Mouse (Mus musculus): ENCODE data around the gene Atoh8. TPM values are rescaled to one million over a fixed set of nuclear protein-coding genes. Genes with fewer than 3 reads are reported as not detected.

Gene Atoh8
- 17.6 and 19.8 TPM in 2 replicates for polyA plus RNA-seq (2015; fragmentation: Nextera tagmentation; extraction: Ambion mirVana)

- ATAC-seq (ENCODE audit: insufficient number of reproducible peaks, insufficient read depth, low FRiP score, low TSS enrichment, low read depth) = peak; percentile 17; the same call in 1 of the 2 replicates
- Histone ChIP-seq H3K9ac (peak within 1 kb of the TSS; percentile 79), H3K27ac (peak within 1 kb of the TSS; percentile 80), H3K36me3 (no peaks in the 10 kb centered on the region), H3K4me1 (peaks cover 66% of the 10 kb centered on the region), H3K27me3 (peaks cover 52% of the 10 kb centered on the region), H3K4me2 (peak within 1 kb of the TSS; percentile 93), H3K9me3 (no peaks in the 10 kb centered on the region), H3K4me3 (peak within 1 kb of the TSS; percentile 61)
- 1% methylated on average over 68 of the region's 68 CpGs for WGBS
Observed at GRCm38 (mm10) chr6:72235098-72235806, at the start of gene Atoh8. Gene Atoh8 (minus strand): TSS chr6:72235577.

- 22% methylated on average over 4 of the region's 4 CpGs for WGBS
- no peak overlapping the region for H3K27ac ChIP-seq
- no peaks in the 10 kb centered on the region for H3K27me3 ChIP-seq
- H3K4me2 ChIP-seq = no peak overlapping the region
- H3K9me3 ChIP-seq = no peaks in the 10 kb centered on the region
- no peak overlapping the region for H3K9ac ChIP-seq
- H3K36me3 ChIP-seq = no peaks in the 10 kb centered on the region
- H3K4me3 ChIP-seq = no peak overlapping the region
- H3K4me1 ChIP-seq = no peaks in the 10 kb centered on the region
- no peak for ATAC-seq (ENCODE audit: insufficient number of reproducible peaks, insufficient read depth, low FRiP score, low TSS enrichment, low read depth)
Observed at GRCm38 (mm10) chr6:72283914-72284313, 48.5 kb upstream of the Atoh8 start.

GRCm38 (mm10) chr6:72280410-72280998 lies 45.1 kb upstream of the Atoh8 start:
- Histone ChIP-seq H3K9ac (no peak overlapping the region), H3K4me1 (no peaks in the 10 kb centered on the region), H3K27ac (no peak overlapping the region), H3K4me3 (no peak overlapping the region), H3K9me3 (peaks cover 5% of the 10 kb centered on the region; the same call in 1 of the 2 replicates), H3K36me3 (no peaks in the 10 kb centered on the region), H3K4me2 (no peak overlapping the region), H3K27me3 (no peaks in the 10 kb centered on the region)
- 65% methylated on average over 7 of the region's 7 CpGs for WGBS
- no peak for ATAC-seq (ENCODE audit: insufficient number of reproducible peaks, insufficient read depth, low FRiP score, low TSS enrichment, low read depth)

GRCm38 (mm10) chr6:72279505-72279904 lies 44.1 kb upstream of the Atoh8 start:
- peaks cover 5% of the 10 kb centered on the region; the same call in 1 of the 2 replicates for H3K9me3 ChIP-seq
- WGBS = 76% methylated on average over 7 of the region's 7 CpGs
- H3K4me1 ChIP-seq = no peaks in the 10 kb centered on the region
- no peaks in the 10 kb centered on the region for H3K27me3 ChIP-seq
- no peak for ATAC-seq (ENCODE audit: insufficient number of reproducible peaks, insufficient read depth, low FRiP score, low TSS enrichment, low read depth)
- H3K4me3 ChIP-seq = no peak overlapping the region
- H3K4me2 ChIP-seq = no peak overlapping the region
- H3K36me3 ChIP-seq = no peaks in the 10 kb centered on the region
- H3K27ac ChIP-seq = no peak overlapping the region
- no peak overlapping the region for H3K9ac ChIP-seq

- no peak overlapping the region for H3K9ac ChIP-seq
- no peaks in the 10 kb centered on the region for H3K36me3 ChIP-seq
- 63% methylated on average over 4 of the region's 4 CpGs for WGBS
- no peak overlapping the region for H3K27ac ChIP-seq
- no peak overlapping the region for H3K4me3 ChIP-seq
- no peaks in the 10 kb centered on the region for H3K4me1 ChIP-seq
- H3K9me3 ChIP-seq = peaks cover 5% of the 10 kb centered on the region; the same call in 1 of the 2 replicates
- no peaks in the 10 kb centered on the region for H3K27me3 ChIP-seq
- ATAC-seq (ENCODE audit: insufficient number of reproducible peaks, insufficient read depth, low FRiP score, low TSS enrichment, low read depth) = no peak
- H3K4me2 ChIP-seq = no peak overlapping the region
Observed at GRCm38 (mm10) chr6:72278835-72279234, 43.5 kb upstream of the Atoh8 start.

- H3K9ac ChIP-seq = no peak overlapping the region
- no peak for ATAC-seq (ENCODE audit: insufficient number of reproducible peaks, insufficient read depth, low FRiP score, low TSS enrichment, low read depth)
- no peak overlapping the region for H3K4me3 ChIP-seq
- no peaks in the 10 kb centered on the region for H3K4me1 ChIP-seq
- H3K4me2 ChIP-seq = no peak overlapping the region
- no peaks in the 10 kb centered on the region for H3K36me3 ChIP-seq
- H3K9me3 ChIP-seq = peaks cover 5% of the 10 kb centered on the region; the same call in 1 of the 2 replicates
- no peak overlapping the region for H3K27ac ChIP-seq
- no peaks in the 10 kb centered on the region for H3K27me3 ChIP-seq
- 77% methylated on average over 9 of the region's 9 CpGs for WGBS
Observed at GRCm38 (mm10) chr6:72277508-72278166, 42.3 kb upstream of the Atoh8 start.

GRCm38 (mm10) chr6:72276972-72277441 lies 41.6 kb upstream of the Atoh8 start:
- 78% methylated on average over 13 of the region's 13 CpGs for WGBS
- ATAC-seq (ENCODE audit: insufficient number of reproducible peaks, insufficient read depth, low FRiP score, low TSS enrichment, low read depth) = no peak
- H3K4me1 ChIP-seq = no peaks in the 10 kb centered on the region
- no peak overlapping the region for H3K4me2 ChIP-seq
- no peak overlapping the region for H3K9ac ChIP-seq
- no peaks in the 10 kb centered on the region for H3K36me3 ChIP-seq
- no peak overlapping the region for H3K4me3 ChIP-seq
- no peaks in the 10 kb centered on the region for H3K27me3 ChIP-seq
- peaks cover 5% of the 10 kb centered on the region; the same call in 1 of the 2 replicates for H3K9me3 ChIP-seq
- H3K27ac ChIP-seq = no peak overlapping the region; the same call in 1 of the 2 replicates

GRCm38 (mm10) chr6:72276141-72276540 lies 40.8 kb upstream of the Atoh8 start:
- WGBS = 90% methylated on average over 6 of the region's 6 CpGs
- Histone ChIP-seq H3K27ac (no peak overlapping the region), H3K36me3 (no peaks in the 10 kb centered on the region), H3K9ac (no peak overlapping the region), H3K4me2 (no peak overlapping the region), H3K4me1 (no peaks in the 10 kb centered on the region), H3K9me3 (peaks cover 5% of the 10 kb centered on the region; the same call in 1 of the 2 replicates), H3K4me3 (no peak overlapping the region), H3K27me3 (no peaks in the 10 kb centered on the region)
- ATAC-seq (ENCODE audit: insufficient number of reproducible peaks, insufficient read depth, low FRiP score, low TSS enrichment, low read depth) = no peak

GRCm38 (mm10) chr6:72275527-72275926 lies 40.1 kb upstream of the Atoh8 start:
- H3K4me1 ChIP-seq = no peaks in the 10 kb centered on the region
- no peak overlapping the region for H3K4me2 ChIP-seq
- WGBS = 71% methylated on average over 4 of the region's 4 CpGs
- ATAC-seq (ENCODE audit: insufficient number of reproducible peaks, insufficient read depth, low FRiP score, low TSS enrichment, low read depth) = no peak
- H3K9ac ChIP-seq = no peak overlapping the region
- no peak overlapping the region for H3K27ac ChIP-seq
- peaks cover 5% of the 10 kb centered on the region; the same call in 1 of the 2 replicates for H3K9me3 ChIP-seq
- H3K4me3 ChIP-seq = no peak overlapping the region
- no peaks in the 10 kb centered on the region for H3K27me3 ChIP-seq
- H3K36me3 ChIP-seq = no peaks in the 10 kb centered on the region

- H3K36me3 ChIP-seq = no peaks in the 10 kb centered on the region
- no peaks in the 10 kb centered on the region for H3K27me3 ChIP-seq
- H3K9me3 ChIP-seq = peaks cover 5% of the 10 kb centered on the region; the same call in 1 of the 2 replicates
- no peak overlapping the region for H3K4me2 ChIP-seq
- WGBS = 72% methylated on average over 6 of the region's 6 CpGs
- H3K4me1 ChIP-seq = no peaks in the 10 kb centered on the region
- H3K9ac ChIP-seq = no peak overlapping the region
- no peak overlapping the region for H3K4me3 ChIP-seq
- no peak overlapping the region for H3K27ac ChIP-seq
- no peak for ATAC-seq (ENCODE audit: insufficient number of reproducible peaks, insufficient read depth, low FRiP score, low TSS enrichment, low read depth)
Observed at GRCm38 (mm10) chr6:72273153-72273552, 37.8 kb upstream of the Atoh8 start.

GRCm38 (mm10) chr6:72272161-72272696 lies 36.9 kb upstream of the Atoh8 start:
- H3K27ac ChIP-seq = no peak overlapping the region
- H3K4me1 ChIP-seq = no peaks in the 10 kb centered on the region
- no peak overlapping the region for H3K4me2 ChIP-seq
- no peak overlapping the region for H3K4me3 ChIP-seq
- no peaks in the 10 kb centered on the region for H3K27me3 ChIP-seq
- H3K9ac ChIP-seq = no peak overlapping the region
- WGBS = 82% methylated on average over 10 of the region's 10 CpGs
- H3K36me3 ChIP-seq = no peaks in the 10 kb centered on the region
- no peak for ATAC-seq (ENCODE audit: insufficient number of reproducible peaks, insufficient read depth, low FRiP score, low TSS enrichment, low read depth)
- H3K9me3 ChIP-seq = peaks cover 5% of the 10 kb centered on the region; the same call in 1 of the 2 replicates
